Mouse (Mus musculus): ENCODE measurements at regions not wholly inside any gene's neighbourhood (a gene's known extent, or its start where the extent isn't known, plus 50 kb on each side); places are given as distances from the start of the nearest gene placed in this dataset.

DNA sequence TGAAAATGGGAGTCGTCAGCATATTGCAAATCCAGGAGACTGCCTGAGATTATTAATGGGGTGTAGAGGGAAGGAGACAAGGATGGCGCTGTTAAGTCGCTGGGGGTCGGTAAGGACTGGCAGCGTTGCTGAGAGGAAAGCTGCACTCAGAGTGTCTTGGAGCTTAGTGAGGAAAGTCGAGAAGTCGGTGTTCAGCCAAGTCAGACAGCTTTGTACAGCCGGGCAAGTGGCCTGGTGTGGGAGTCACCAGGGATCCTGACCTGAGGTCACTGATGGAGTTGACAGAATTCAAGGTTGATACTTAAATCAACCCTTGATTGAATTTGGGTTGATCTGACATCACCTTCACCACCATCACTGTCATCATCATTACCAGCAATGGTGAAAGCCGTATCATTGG, 175.3 kb downstream of the Slc30a10 start:
- TF ChIP-seq GATA1 (IDR thresholded peaks at IDR 0.05; ENCODE audit: borderline replicate concordance, low read length): no peak
- TF ChIP-seq FLI1 (IDR thresholded peaks at IDR 0.05; ENCODE audit: low read length): no peak

Measured in megakaryocyte, embryonic 14.5 days (primary cell).